8 mouse cellular contexts compared by ENCODE assay signal in genomic region chr17:86505183-86505631, GRCm38 (mm10). TPM values are rescaled to one million over a fixed set of nuclear protein-coding genes. Genes with fewer than 3 reads are reported as not detected.
DNase-seq lines count a peak whose midpoint lies in the region; ATAC-seq and TF ChIP-seq lines count a peak whose summit lies in the region.
"Had no signal": no experiment of that assay in that cellular context is flagged by ENCODE, and none has a peak within 500 bp of the region (broad histone marks: within the 10 kb centered on the region; RNA-seq: fewer than 3 reads in every experiment).

Gene Gm10309, minus strand, starts transcription at chr17:86505232.

- H3K9ac ChIP-seq in midbrain, postnatal 0 days (replicated peaks; ENCODE audit: low read length, poor library complexity, severe bottlenecking), result no peak within 1 kb of the TSS
- no peak within 1 kb of the TSS for H3K9ac ChIP-seq in midbrain, embryonic 15.5 days
- no peak within 1 kb of the TSS for H3K9ac ChIP-seq in midbrain, embryonic 13.5 days (replicated peaks)
- H3K9ac ChIP-seq: neural tube, embryonic 13.5 days had no signal

- TF ChIP-seq CTCF in midbrain, postnatal 0 days (IDR thresholded peaks at IDR 0.05), result no peak
- no peak for TF ChIP-seq CTCF in testis, adult 2 months (IDR thresholded peaks at IDR 0.05; ENCODE audit: control insufficient read depth, insufficient read depth, insufficient replicate concordance, low read depth, low read length)

- H3K9me3 ChIP-seq in midbrain, postnatal 0 days (ENCODE audit: low read length), result no peaks in the 10 kb centered on the region
- no peaks in the 10 kb centered on the region for H3K9me3 ChIP-seq in midbrain, embryonic 15.5 days
- H3K9me3 ChIP-seq in midbrain, embryonic 13.5 days, result no peaks in the 10 kb centered on the region
- H3K9me3 ChIP-seq: neural tube, embryonic 13.5 days had no signal

- H3K36me3 ChIP-seq in midbrain, postnatal 0 days (ENCODE audit: insufficient read depth, low read length), result no peaks in the 10 kb centered on the region
- H3K36me3 ChIP-seq in midbrain, embryonic 15.5 days (replicated peaks), result no peaks in the 10 kb centered on the region
- H3K36me3 ChIP-seq in testis, adult 2 months (ENCODE audit: control insufficient read depth, insufficient read depth, low read length), result no peaks in the 10 kb centered on the region
- no peaks in the 10 kb centered on the region for H3K36me3 ChIP-seq in midbrain, embryonic 13.5 days

- H3K4me3 ChIP-seq in midbrain, postnatal 0 days (ENCODE audit: low read depth, low read length), result no peak within 1 kb of the TSS
- no peak within 1 kb of the TSS for H3K4me3 ChIP-seq in midbrain, embryonic 15.5 days
- H3K4me3 ChIP-seq in testis, adult 2 months (ENCODE audit: control insufficient read depth, low read depth, low read length), result peak within 1 kb of the TSS; percentile 71
- no peak within 1 kb of the TSS for H3K4me3 ChIP-seq in midbrain, embryonic 13.5 days (replicated peaks)
- H3K4me3 ChIP-seq: neural tube, embryonic 13.5 days had no signal

- 81% methylated on average over 8 of the region's 8 CpGs for WGBS in midbrain, postnatal 0 days
- WGBS in midbrain, embryonic 15.5 days, result 92% methylated on average over 8 of the region's 8 CpGs
- 94% methylated on average over 8 of the region's 8 CpGs for WGBS in midbrain, embryonic 13.5 days

- ATAC-seq in midbrain, postnatal 0 days (ENCODE audit: low FRiP score), result no peak
- no peak for ATAC-seq in midbrain, embryonic 15.5 days (replicated peaks)
- ATAC-seq in midbrain, embryonic 13.5 days, result no peak

- H3K27ac ChIP-seq in midbrain, postnatal 0 days (ENCODE audit: low read depth, low read length), result no peak within 1 kb of the TSS
- H3K27ac ChIP-seq in midbrain, embryonic 15.5 days, result no peak within 1 kb of the TSS
- H3K27ac ChIP-seq in testis, adult 2 months (ENCODE audit: control insufficient read depth, insufficient read depth, low read depth, low read length), result no peak within 1 kb of the TSS
- H3K27ac ChIP-seq in midbrain, embryonic 13.5 days, result no peak within 1 kb of the TSS

- H3K4me1 ChIP-seq in midbrain, postnatal 0 days (ENCODE audit: insufficient read depth, low read length), result no peaks in the 10 kb centered on the region
- H3K4me1 ChIP-seq in midbrain, embryonic 15.5 days, result 0 out of 2 replicates have a peak, but pooled peaks cover 4% of the 10 kb centered on the region
- H3K4me1 ChIP-seq in testis, adult 2 months (ENCODE audit: control insufficient read depth, insufficient read depth, low read length), result peaks cover 14% of the 10 kb centered on the region
- H3K4me1 ChIP-seq in midbrain, embryonic 13.5 days (replicated peaks), result peaks cover 8% of the 10 kb centered on the region; the same call in 1 of the 2 replicates

- no peak for TF ChIP-seq POLR2A in testis, adult 2 months (IDR thresholded peaks at IDR 0.05; ENCODE audit: control insufficient read depth, low read depth, low read length)

- H3K27me3 ChIP-seq in midbrain, postnatal 0 days (ENCODE audit: insufficient read depth, low read length), result no peaks in the 10 kb centered on the region
- H3K27me3 ChIP-seq in midbrain, embryonic 15.5 days (replicated peaks), result no peaks in the 10 kb centered on the region
- no peaks in the 10 kb centered on the region for H3K27me3 ChIP-seq in testis, adult 2 months (ENCODE audit: control insufficient read depth, insufficient read depth, low read length)
- no peaks in the 10 kb centered on the region for H3K27me3 ChIP-seq in midbrain, embryonic 13.5 days
- H3K27me3 ChIP-seq: neural tube, embryonic 13.5 days had no signal

- no peak within 1 kb of the TSS for H3K4me2 ChIP-seq in midbrain, postnatal 0 days (ENCODE audit: low read depth, low read length, poor library complexity, severe bottlenecking)
- H3K4me2 ChIP-seq in midbrain, embryonic 15.5 days, result no peak within 1 kb of the TSS
- no peak within 1 kb of the TSS for H3K4me2 ChIP-seq in midbrain, embryonic 13.5 days (replicated peaks)
- H3K4me2 ChIP-seq: neural tube, embryonic 13.5 days had no signal

- peak; percentile 14 for DNase-seq in midbrain, postnatal 0 days (ENCODE audit: low spot score)
- DNase-seq in cerebellum, postnatal 25 days, result peak; percentile 87 to 92
- DNase-seq in layer of hippocampus, postnatal 36 days, result peak; percentile 43 to 49
- DNase-seq in spleen, postnatal 36 days (ENCODE audit: low spot score in 2 of 2), result no peak

RNA-seq across cellular contexts. Expression of gene Gm10309, which starts in this region (rescaled TPM):
- not detected in 2 replicates for total RNA-seq in midbrain, postnatal 0 days (2014; rRNA removed)
- 0.11 and 0.32 TPM in 2 replicates for polyA plus RNA-seq in midbrain, postnatal 0 days (2015; fragmentation: Nextera tagmentation; extraction: Ambion mirVana)
- polyA plus RNA-seq in midbrain, embryonic 15.5 days (2015; fragmentation: Nextera tagmentation; extraction: Ambion mirVana), result 0.31 and 0.45 TPM in 2 replicates
- not detected for total RNA-seq in layer of hippocampus, postnatal 36 days (2021)
- polyA plus RNA-seq in testis, adult 2 months (2012; rRNA removed), result 5.3 and 5.4 TPM in 2 replicates
- polyA plus RNA-seq in midbrain, embryonic 13.5 days (2015; fragmentation: Nextera tagmentation; extraction: Ambion mirVana), result 0.19 and 0.38 TPM in 2 replicates

Comparison
In these comparisons a context has a peak if more than half of its experiments do, and no peak if none do; other contexts are left out.
1. Peak in DNase-seq in midbrain, postnatal 0 days; RNA of the gene not detected or under 1 TPM.
2. Peak in DNase-seq in layer of hippocampus, postnatal 36 days; RNA of the gene not detected or under 1 TPM.
3. DNase-seq: peak in cerebellum, postnatal 25 days (2 of 2); none in spleen, postnatal 36 days (0 of 2).